Mouse (Mus musculus): ENCODE measurements around the gene Ano1. TPM values are rescaled to one million over a fixed set of nuclear protein-coding genes. Genes with fewer than 3 reads are reported as not detected.

Ano1 gene
- not detected for polyA plus RNA-seq (2017; shearing (Covaris generic))

GRCm38 (mm10) chr7:144751833-144752232 lies at the start of gene Ano1:
Ano1 (minus strand) TSS chr7:144751974.

GRCm38 (mm10) chr7:144582284-144582980 lies 169.3 kb downstream of the Ano1 start, which contains the start of gene Fadd:
Fadd (minus strand) TSS chr7:144582463.

GRCm38 (mm10) chr7:144553237-144554122 lies 198.3 kb downstream of the Ano1 start, which contains the start of gene Ppfia1:
Ppfia1 (minus strand) TSS chr7:144553729.

Other genes starting within 250 kb of the Ano1 start
- 11.2 TPM for gene Ppfia1, start 198.2 kb downstream of the Ano1 start, polyA plus RNA-seq (2017; shearing (Covaris generic))
- gene Fadd, start 169.5 kb downstream of the Ano1 start, polyA plus RNA-seq (2017; shearing (Covaris generic)): 4.6 TPM
- gene Fgf3, start 86.1 kb upstream of the Ano1 start, polyA plus RNA-seq (2017; shearing (Covaris generic)): not detected
- gene Fgf4, start 95.4 kb upstream of the Ano1 start, polyA plus RNA-seq (2017; shearing (Covaris generic)): not detected
- gene Fgf15, start 144.6 kb upstream of the Ano1 start, polyA plus RNA-seq (2017; shearing (Covaris generic)): not detected
- gene LTO1, start 163.1 kb upstream of the Ano1 start, polyA plus RNA-seq (2017; shearing (Covaris generic)): 31.8 TPM
- 0.35 TPM for gene Ccnd1, start 188.0 kb upstream of the Ano1 start, polyA plus RNA-seq (2017; shearing (Covaris generic))